In the genomic region with DNA sequence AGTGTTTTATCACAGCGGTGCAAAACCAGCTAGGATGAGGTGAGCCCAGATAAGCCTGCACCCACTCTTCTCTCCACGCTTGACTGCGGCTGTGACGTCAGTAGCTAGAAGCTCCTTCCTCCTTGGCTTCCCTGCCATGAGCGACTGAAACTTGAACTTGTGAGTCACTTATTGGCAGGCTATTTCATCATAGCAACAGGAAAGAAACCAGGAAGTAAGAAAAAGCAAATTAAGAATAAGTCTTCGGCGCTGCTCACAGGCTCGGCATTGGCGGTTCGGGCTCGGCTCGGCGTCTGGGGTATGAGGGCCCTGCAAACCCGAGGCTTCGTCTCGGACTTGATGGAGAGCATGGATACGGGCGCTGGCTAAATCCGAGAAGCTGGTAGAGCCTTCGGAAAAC, we compare ENCODE assay signal across 20 mouse cellular contexts.
DNase-seq lines count a peak whose midpoint lies in the region; TF ChIP-seq lines count a peak whose summit lies in the region.
"Had no signal": no experiment of that assay in that cellular context is flagged by ENCODE, and none has a peak within 500 bp of the region (broad histone marks: within the 10 kb centered on the region; RNA-seq: fewer than 3 reads in every experiment).

No protein-coding gene starts in this region.

- TF ChIP-seq CTCF in liver, adult 2 months (IDR thresholded peaks at IDR 0.05; ENCODE audit: low read depth, low read length), result no peak
- TF ChIP-seq CTCF in cortical plate, adult 2 months (IDR thresholded peaks at IDR 0.05; ENCODE audit: extremely low read depth, insufficient read depth, low read length), result no peak

- DNase-seq in liver, adult 2 months (ENCODE audit: extremely low read depth, low read depth, low spot score), result peak; percentile 8
- DNase-seq in liver (no peak), MEL-GATA-1-ER (ENCODE audit: extremely low read depth, low read depth) (peak; percentile 15)
- peak; percentile 15 for DNase-seq in splenic B cell, adult 2 months (ENCODE audit: low read depth, low spot score)
- no peak for DNase-seq in kidney, postnatal 4 days
- no peak for DNase-seq in cerebellum, adult 11 months
- DNase-seq: adrenal gland, postnatal 36 days; cerebellum, adult 9-11 months; embryo, embryonic 11 days; heart, postnatal 10 days; kidney, adult 18-20 months; kidney, postnatal 14 days; layer of hippocampus, adult 9-11 months; liver, postnatal 0 days; right cerebral cortex, postnatal 25 days had no signal

- TF ChIP-seq POLR2A in liver, adult 2 months (IDR thresholded peaks at IDR 0.05; ENCODE audit: extremely low read depth, insufficient read depth, low read length), result no peak
- TF ChIP-seq POLR2A in cortical plate, adult 2 months (IDR thresholded peaks at IDR 0.05; ENCODE audit: extremely low read depth, insufficient read depth, low read length), result no peak

- H3K4me1 ChIP-seq in liver, adult 2 months (ENCODE audit: control insufficient read depth, insufficient read depth, low read length), result no peaks in the 10 kb centered on the region
- peaks cover 24% of the 10 kb centered on the region for H3K4me1 ChIP-seq in cortical plate, adult 2 months (ENCODE audit: control insufficient read depth, insufficient read depth, low read length)
- H3K4me1 ChIP-seq: embryonic facial prominence, embryonic 15.5 days; limb, embryonic 15.5 days had no signal

- no peak overlapping the region for H3K9ac ChIP-seq in liver, adult 2 months (ENCODE audit: low read depth, low read length)
- H3K9ac ChIP-seq: embryonic facial prominence, embryonic 15.5 days; hindbrain, embryonic 12.5 days; limb, embryonic 15.5 days; liver, postnatal 0 days; neural tube, embryonic 13.5 days had no signal

- H3K36me3 ChIP-seq in liver, adult 2 months (ENCODE audit: control insufficient read depth, insufficient read depth, low read length), result no peaks in the 10 kb centered on the region
- H3K36me3 ChIP-seq in splenic B cell, adult 2 months (ENCODE audit: control insufficient read depth, insufficient read depth, low read length, poor library complexity, severe bottlenecking), result no peaks in the 10 kb centered on the region
- H3K36me3 ChIP-seq: embryonic facial prominence, embryonic 15.5 days; hindbrain, embryonic 12.5 days; limb, embryonic 15.5 days; neural tube, embryonic 13.5 days had no signal

- no peak overlapping the region for H3K27ac ChIP-seq in liver, adult 2 months (replicated peaks; ENCODE audit: insufficient read depth, low read depth, low read length)
- H3K27ac ChIP-seq in cortical plate, adult 2 months (ENCODE audit: insufficient read depth, low read length), result 0 out of 2 replicates have a peak overlapping the region, but pooled peaks have one; percentile 24
- H3K27ac ChIP-seq: embryonic facial prominence, embryonic 15.5 days; hindbrain, embryonic 12.5 days; limb, embryonic 15.5 days; neural tube, embryonic 13.5 days had no signal

- H3K27me3 ChIP-seq in liver, adult 2 months (ENCODE audit: control insufficient read depth, insufficient read depth, low read length), result 0 out of 2 replicates have a peak, but pooled peaks cover 5% of the 10 kb centered on the region
- H3K27me3 ChIP-seq in splenic B cell, adult 2 months (ENCODE audit: control insufficient read depth, insufficient read depth, low read length, poor library complexity, severe bottlenecking), result no peaks in the 10 kb centered on the region
- H3K27me3 ChIP-seq: embryonic facial prominence, embryonic 15.5 days; hindbrain, embryonic 12.5 days; limb, embryonic 15.5 days; neural tube, embryonic 13.5 days had no signal

- no peak overlapping the region for H3K4me3 ChIP-seq in liver, adult 2 months (ENCODE audit: insufficient read depth, low read depth, low read length)
- no peak overlapping the region for H3K4me3 ChIP-seq in cortical plate, adult 2 months (ENCODE audit: insufficient read depth, low read length)
- H3K4me3 ChIP-seq: embryonic facial prominence, embryonic 15.5 days; hindbrain, embryonic 12.5 days; limb, embryonic 15.5 days; neural tube, embryonic 13.5 days had no signal

- no peaks in the 10 kb centered on the region for H3K79me2 ChIP-seq in liver, adult 2 months (ENCODE audit: control insufficient read depth, insufficient read depth, low read length)

- WGBS in liver, adult 2 months, result 82% methylated on average over 20 of the region's 20 CpGs

Comparison
In these comparisons a context has a peak if more than half of its experiments do, and no peak if none do; other contexts are left out.
1. DNase-seq: peak in liver, adult 2 months (single experiment), MEL-GATA-1-ER (single experiment) and splenic B cell, adult 2 months (single experiment); none in liver (single experiment), kidney, postnatal 4 days (0 of 2) and cerebellum, adult 11 months (single experiment).